Mouse (Mus musculus) spleen, adult 2 months (tissue): ENCODE data around the gene Safb2. TPM values are rescaled to one million over a fixed set of nuclear protein-coding genes. Genes with fewer than 3 reads are reported as not detected.

Experiments used
- DNase-seq, 2 experiments: peaks; one replicate each; pipeline versions ENCODE4 v3.0.0 to v3.0.0-alpha.2; 2012 to 2021; ENCODE audit warnings: low spot score in 2 of 2, low read depth in 1 of 2
- H3K27ac ChIP-seq: fragments of 200-500 bp; 2 replicates; pipeline ENCODE4 v1.5.1; 2012; ENCODE audit warnings: low read length, inconsistent platforms; ENCODE audit not compliant: insufficient read depth
- H3K27me3 ChIP-seq: fragments of 200-500 bp; 2 replicates; pipeline ENCODE4 v1.6.1; 2012; ENCODE audit warnings: mild to moderate bottlenecking, moderate library complexity, low read length, inconsistent platforms; ENCODE audit not compliant: control insufficient read depth, insufficient read depth
- H3K36me3 ChIP-seq: fragments of 200-500 bp; 2 replicates; pipeline ENCODE4 v1.6.1; 2012; ENCODE audit warnings: mild to moderate bottlenecking, low read length, inconsistent platforms; ENCODE audit not compliant: control insufficient read depth, insufficient read depth
- H3K4me1 ChIP-seq: fragments of 200-500 bp; 2 replicates; pipeline ENCODE4 v1.6.1; 2011; ENCODE audit warnings: inconsistent platforms; ENCODE audit not compliant: control insufficient read depth, insufficient read depth, insufficient read length
- H3K4me3 ChIP-seq: fragments of 200-500 bp; 2 replicates; pipeline ENCODE4 v1.5.1; 2011; ENCODE audit warnings: mild to moderate bottlenecking, inconsistent platforms; ENCODE audit not compliant: insufficient read depth, insufficient read length; ENCODE audit errors: extremely low read depth
- CTCF ChIP-seq: fragments of 200-500 bp; IDR thresholded peaks from 2 replicates; pipeline ENCODE4 v1.5.1; 2011; ENCODE audit warnings: mild to moderate bottlenecking, inconsistent platforms; ENCODE audit not compliant: insufficient read depth, insufficient read length, insufficient replicate concordance; ENCODE audit errors: extremely low read depth
- POLR2A ChIP-seq: fragments of 200-500 bp; IDR thresholded peaks from 2 replicates; pipeline ENCODE4 v1.6.1; 2011; ENCODE audit warnings: low read depth, low read length, inconsistent platforms
- WGBS: fragments of 180-500 bp; shearing (Covaris S2); methylation state at CpG from one replicate; pipeline ENCODE4 v1.1.7; 2018; 5-methylcytosine and 5-hydroxymethylcytosine counted together
- polyA plus RNA-seq: library from polyadenylated mRNA; depleted of rRNA; stranded (reverse); fragments of >200 nt; gene quantifications from 2 replicates; pipeline ENCODE4 v1.2.3, GENCODE M21; 2012

Gene Safb2
- polyA plus RNA-seq, 1 experiment, result 157 TPM

GRCm38 (mm10) chr17:56524943-56525342, 59.4 kb downstream of the Safb2 start:
- Histone ChIP-seq H3K27ac (no peak overlapping the region), H3K4me3 (no peak overlapping the region), H3K36me3 (no peaks in the 10 kb centered on the region), H3K4me1 (no peaks in the 10 kb centered on the region), H3K27me3 (no peaks in the 10 kb centered on the region)
- no peak for TF ChIP-seq POLR2A
- TF ChIP-seq CTCF, result no peak
- DNase-seq, result no peak
- WGBS, result 76% methylated on average over 4 of the region's 4 CpGs

- no peak for TF ChIP-seq CTCF
- no peak for TF ChIP-seq POLR2A
- Histone ChIP-seq H3K27me3 (no peaks in the 10 kb centered on the region), H3K4me1 (no peaks in the 10 kb centered on the region), H3K27ac (no peak overlapping the region), H3K36me3 (no peaks in the 10 kb centered on the region), H3K4me3 (no peak overlapping the region)
- whole genome bisulfite sequencing, result 78% methylated on average over 1 of the region's 1 CpGs
- DNase-seq, result no peak
These were observed 61.6 kb downstream of the Safb2 start for GRCm38 (mm10) chr17:56522744-56523143.

- no peak for DNase-seq
These were observed 68.5 kb downstream of the Safb2 start for GRCm38 (mm10) chr17:56515690-56516410.

GRCm38 (mm10) chr17:56514916-56515315, 69.5 kb downstream of the Safb2 start:
- 48% methylated on average over 12 of the region's 12 CpGs for WGBS
- TF ChIP-seq POLR2A (no peak), CTCF (no peak)
- H3K36me3 ChIP-seq, result no peaks in the 10 kb centered on the region
- no peak for DNase-seq
- peaks cover 11% of the 10 kb centered on the region for H3K27me3 ChIP-seq
- H3K27ac ChIP-seq, result no peak overlapping the region
- no peak overlapping the region for H3K4me3 ChIP-seq
- no peaks in the 10 kb centered on the region for H3K4me1 ChIP-seq

More at GRCm38 (mm10) chr17:56515690-56516410, 68.5 kb downstream of the Safb2 start:
- TF ChIP-seq POLR2A, result no peak
- no peak for TF ChIP-seq CTCF
- WGBS, result 13% methylated on average over 13 of the region's 13 CpGs
- Histone ChIP-seq H3K36me3 (no peaks in the 10 kb centered on the region), H3K4me1 (no peaks in the 10 kb centered on the region), H3K27me3 (peaks cover 8% of the 10 kb centered on the region), H3K27ac (no peak overlapping the region), H3K4me3 (no peak overlapping the region)

GRCm38 (mm10) chr17:56514330-56514729, 70.1 kb downstream of the Safb2 start:
- H3K4me1 ChIP-seq, result no peaks in the 10 kb centered on the region
- DNase-seq, result no peak
- peaks cover 13% of the 10 kb centered on the region for H3K27me3 ChIP-seq
- no peak overlapping the region for H3K27ac ChIP-seq
- TF ChIP-seq CTCF (no peak), POLR2A (no peak)
- H3K36me3 ChIP-seq, result no peaks in the 10 kb centered on the region
- H3K4me3 ChIP-seq, result no peak overlapping the region

- H3K27me3 ChIP-seq, result peaks cover 13% of the 10 kb centered on the region
These were observed 72.1 kb downstream of the Safb2 start, which contains the start of gene Znrf4 for GRCm38 (mm10) chr17:56512310-56512709. Gene Znrf4 (minus strand): TSS chr17:56512431.

GRCm38 (mm10) chr17:56511707-56512090, 72.7 kb downstream of the Safb2 start:
- Histone ChIP-seq H3K27ac (no peak overlapping the region), H3K27me3 (peaks cover 13% of the 10 kb centered on the region), H3K4me1 (peaks cover 2% of the 10 kb centered on the region; the same call in 1 of the 2 replicates), H3K36me3 (no peaks in the 10 kb centered on the region), H3K4me3 (no peak overlapping the region)
- no peak for DNase-seq
- no peak for TF ChIP-seq POLR2A
- TF ChIP-seq CTCF, result no peak
- WGBS, result 27% methylated on average over 29 of the region's 29 CpGs

More at GRCm38 (mm10) chr17:56512310-56512709, 72.1 kb downstream of the Safb2 start, which contains the start of gene Znrf4:
- Histone ChIP-seq H3K27ac (no peak within 1 kb of the TSS), H3K4me3 (no peak within 1 kb of the TSS), H3K36me3 (no peaks in the 10 kb centered on the region), H3K4me1 (peaks cover 2% of the 10 kb centered on the region; the same call in 1 of the 2 replicates)
- no peak for DNase-seq
- 65% methylated on average over 22 of the region's 22 CpGs for WGBS
- no peak for TF ChIP-seq POLR2A
- TF ChIP-seq CTCF, result no peak
